18 mouse cellular contexts compared by ENCODE assay signal in the genomic region with DNA sequence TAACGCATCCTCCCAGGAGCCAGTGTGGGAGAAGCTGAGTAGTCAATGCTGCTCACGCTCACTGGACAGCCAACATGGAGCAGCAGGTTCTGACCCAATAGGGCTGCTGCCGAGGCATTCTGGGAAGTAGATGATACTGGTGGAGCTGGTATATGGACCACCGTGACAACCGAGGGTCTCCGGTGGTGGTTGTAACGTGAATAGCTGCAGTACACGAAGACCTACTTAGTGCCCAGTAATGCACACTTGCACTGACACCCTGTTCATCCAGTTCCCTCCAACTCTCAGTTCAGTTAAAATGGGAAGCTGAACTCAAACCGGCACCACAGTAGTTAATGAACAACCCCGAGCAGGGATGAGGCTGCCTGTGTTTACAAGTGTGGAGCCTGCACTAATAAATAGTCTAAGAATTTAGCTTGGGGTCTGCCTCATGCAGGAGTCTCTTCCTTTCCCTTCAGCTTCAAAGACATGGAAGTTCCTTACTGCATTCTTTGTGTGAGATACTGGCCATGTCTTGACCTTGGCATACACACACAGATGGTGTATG.
"Had no signal": no experiment of that assay in that cellular context is flagged by ENCODE, and none has a peak within 500 bp of the region (broad histone marks: within the 10 kb centered on the region; RNA-seq: fewer than 3 reads in every experiment).

No protein-coding gene starts in this region.

- H3K27ac ChIP-seq: limb, embryonic 10.5 days; limb, embryonic 13.5 days; liver, embryonic 12.5 days; liver, embryonic 15.5 days; lung, embryonic 15.5 days; midbrain, embryonic 10.5 days; stomach, postnatal 0 days had no signal

- H3K27me3 ChIP-seq: limb, embryonic 13.5 days; liver, embryonic 12.5 days; liver, embryonic 15.5 days; lung, embryonic 15.5 days; megakaryocyte, embryonic 14.5 days had no signal

- H3K36me3 ChIP-seq: limb, embryonic 10.5 days; limb, embryonic 13.5 days; lung, embryonic 15.5 days; midbrain, embryonic 10.5 days had no signal

- DNase-seq: kidney, adult 9 months; kidney, postnatal 14 days; liver; lung, adult 18-20 months; lung, postnatal 10 days; lung, postnatal 36 days; midbrain, embryonic 14.5 days; thymus, adult 18-20 months; thymus, postnatal 36 days had no signal

- ATAC-seq: intestine, embryonic 16.5 days; liver, embryonic 12.5 days had no signal

- H3K4me3 ChIP-seq: limb, embryonic 10.5 days; limb, embryonic 13.5 days; liver, embryonic 12.5 days; liver, embryonic 15.5 days; lung, embryonic 15.5 days; megakaryocyte, embryonic 14.5 days; midbrain, embryonic 10.5 days had no signal
